Mouse (Mus musculus) small intestine, adult 2 months (tissue): Measurements from ENCODE around the gene Plppr3.

Experiments
- CTCF ChIP-seq: fragments of 200-500 bp; IDR thresholded peaks from 2 replicates; pipeline ENCODE4 v1.5.1; 2012; ENCODE audit warnings: low read depth, mild to moderate bottlenecking, control low read depth, inconsistent platforms, low read length, moderate library complexity, mixed read lengths; ENCODE audit not compliant: insufficient replicate concordance, insufficient read length; ENCODE audit errors: extremely low read depth
- POLR2A ChIP-seq: fragments of 200-500 bp; IDR thresholded peaks from 2 replicates; pipeline ENCODE4 v1.6.1; 2012; ENCODE audit warnings: low read depth, mild to moderate bottlenecking, control low read depth, inconsistent platforms, low read length, moderate library complexity

- TF ChIP-seq POLR2A, result no peak
- TF ChIP-seq CTCF, result no peak
Measured at GRCm38 (mm10) chr10:79819606-79820005, 54.8 kb downstream of the Plppr3 start.
